Mouse (Mus musculus) limb, embryonic 14.5 days (tissue): ENCODE measurements around the gene Glis2. TPM values are rescaled to one million over a fixed set of nuclear protein-coding genes. Genes with fewer than 3 reads are reported as not detected.
A peak's percentile ranks its signal among the peaks of the same experiment; 100 is the strongest.

Source experiments
- ATAC-seq: fragments of 200-750 bp; cut with Nextera tagmentation; 2 replicates; pipeline ENCODE4 v1.8.0; 2017; ENCODE audit warnings: low read depth, moderate number of reproducible peaks, moderate TSS enrichment; ENCODE audit not compliant: low FRiP score
- DNase-seq: peaks from one replicate; pipeline ENCODE4 v3.0.0-alpha.2; 2015; ENCODE audit warnings: low spot score
- H3K27ac ChIP-seq: fragments of 300-500 bp; sonication (generic); replicated peaks from 2 replicates; pipeline ENCODE4 v1.5.1; 2014; ENCODE audit warnings: low read depth, mild to moderate bottlenecking, low read length, moderate library complexity, mixed read lengths
- H3K27me3 ChIP-seq: fragments of 300-500 bp; sonication (generic); 2 replicates; pipeline ENCODE4 v1.6.1; 2014; ENCODE audit warnings: low read length, mixed read lengths; ENCODE audit not compliant: control insufficient read depth, insufficient read depth
- H3K36me3 ChIP-seq: fragments of 300-500 bp; sonication (generic); 2 replicates; pipeline ENCODE4 v1.6.1; 2014; ENCODE audit warnings: mild to moderate bottlenecking, low read length, moderate library complexity, mixed read lengths; ENCODE audit not compliant: control insufficient read depth, insufficient read depth
- H3K4me1 ChIP-seq: fragments of 300-500 bp; sonication (generic); 2 replicates; pipeline ENCODE4 v1.6.1; 2014; ENCODE audit warnings: antibody characterized with exemption, low read length, mixed read lengths; ENCODE audit not compliant: control insufficient read depth, insufficient read depth
- H3K4me2 ChIP-seq: fragments of 300-500 bp; sonication (generic); replicated peaks from 2 replicates; pipeline ENCODE4 v1.6.1; 2014; ENCODE audit warnings: low read depth, mild to moderate bottlenecking, low read length, moderate library complexity; ENCODE audit not compliant: severe bottlenecking
- H3K4me3 ChIP-seq: fragments of 300-500 bp; sonication (generic); replicated peaks from 2 replicates; pipeline ENCODE4 v1.5.1; 2014; ENCODE audit warnings: low read length
- H3K9ac ChIP-seq: fragments of 300-500 bp; sonication (generic); 2 replicates; pipeline ENCODE4 v1.6.1; 2014; ENCODE audit warnings: mild to moderate bottlenecking, low read depth, low read length, moderate library complexity; ENCODE audit not compliant: severe bottlenecking
- H3K9me3 ChIP-seq: fragments of 300-500 bp; sonication (generic); 2 replicates; pipeline ENCODE4 v1.6.1; 2016; ENCODE audit warnings: low read length; ENCODE audit not compliant: control insufficient read depth
- POLR2A ChIP-seq: fragments of 200-500 bp; IDR thresholded peaks from 2 replicates; pipeline ENCODE4 v1.8.0; 2012; ENCODE audit warnings: inconsistent platforms, mild to moderate bottlenecking, moderate library complexity, borderline replicate concordance; ENCODE audit not compliant: insufficient read depth, insufficient read length; ENCODE audit errors: extremely low read depth
- WGBS: fragments of 180-500 bp; shearing (Covaris S2); extraction: QIAGEN DNeasy Blood & Tissue Kit; methylation state at CpG from one replicate; pipeline ENCODE4 v1.1.7; 2014; 5-methylcytosine and 5-hydroxymethylcytosine counted together
- polyA plus RNA-seq, 2 experiments: library from polyadenylated mRNA; depleted of rRNA in 1 of 2; stranded (reverse) in 1 of 2; unstranded in 1 of 2; fragments of >200 nt; fragmentation: Nextera tagmentation in 1 of 2; extraction: Ambion mirVana in 1 of 2; gene quantifications; 2 replicates each; pipeline versions ENCODE4 v1.2.1 to v1.2.3; 2012 to 2014

The Glis2 gene
- polyA plus RNA-seq, 2 experiments = 45.9 to 83.8 TPM

- peaks cover 10% of the 10 kb centered on the region for H3K36me3 ChIP-seq
- 1% methylated on average over 44 of the region's 56 CpGs for WGBS
- peak within 1 kb of the TSS; percentile 86 for H3K9ac ChIP-seq
- H3K4me3 ChIP-seq = peak within 1 kb of the TSS; percentile 72
- ATAC-seq (peak; percentile 92), DNase-seq (peak; percentile 90)
- H3K27me3 ChIP-seq = no peaks in the 10 kb centered on the region
- peak within 1 kb of the TSS; percentile 87 for H3K27ac ChIP-seq
- H3K4me1 ChIP-seq = peaks cover 15% of the 10 kb centered on the region
- TF ChIP-seq POLR2A = 0 out of 2 replicates have a peak, but pooled peaks have one; percentile 23
- peak within 1 kb of the TSS; percentile 69 for H3K4me2 ChIP-seq
- no peaks in the 10 kb centered on the region for H3K9me3 ChIP-seq
These were observed 30.1 kb downstream of the Glis2 start, which contains the start of gene Pam16 for GRCm38 (mm10) chr16:4624481-4625110. Gene Pam16, minus strand, starts transcription at chr16:4624988.

- 69% methylated on average over 6 of the region's 6 CpGs for WGBS
- DNase-seq (no peak), ATAC-seq (no peak)
- Histone ChIP-seq H3K4me3 (no peak overlapping the region), H3K4me2 (no peak overlapping the region), H3K4me1 (peaks cover 15% of the 10 kb centered on the region), H3K9ac (no peak overlapping the region), H3K27me3 (no peaks in the 10 kb centered on the region), H3K9me3 (no peaks in the 10 kb centered on the region), H3K27ac (no peak overlapping the region), H3K36me3 (peaks cover 11% of the 10 kb centered on the region)
- no peak for TF ChIP-seq POLR2A
These were observed 32.6 kb downstream of the Glis2 start for GRCm38 (mm10) chr16:4627105-4627504.

- TF ChIP-seq POLR2A = no peak
- Histone ChIP-seq H3K4me2 (no peak overlapping the region), H3K36me3 (peaks cover 18% of the 10 kb centered on the region), H3K4me3 (no peak overlapping the region), H3K9ac (no peak overlapping the region), H3K9me3 (no peaks in the 10 kb centered on the region), H3K4me1 (peaks cover 5% of the 10 kb centered on the region), H3K27me3 (no peaks in the 10 kb centered on the region), H3K27ac (no peak overlapping the region)
- WGBS = 91% methylated on average over 9 of the region's 9 CpGs
- ATAC-seq (no peak), DNase-seq (no peak)
These were observed 34.4 kb downstream of the Glis2 start for GRCm38 (mm10) chr16:4628898-4629419.

- Histone ChIP-seq H3K36me3 (peaks cover 22% of the 10 kb centered on the region), H3K4me1 (peaks cover 2% of the 10 kb centered on the region; the same call in 1 of the 2 replicates), H3K27ac (no peak overlapping the region), H3K9ac (no peak overlapping the region), H3K4me2 (no peak overlapping the region), H3K4me3 (no peak overlapping the region), H3K9me3 (no peaks in the 10 kb centered on the region), H3K27me3 (no peaks in the 10 kb centered on the region)
- peak; percentile 53 for DNase-seq
- 19% methylated on average over 6 of the region's 6 CpGs for WGBS
- TF ChIP-seq POLR2A = no peak
- peak; percentile 48; the same call in 1 of the 2 replicates for ATAC-seq
These were observed 35.4 kb downstream of the Glis2 start for GRCm38 (mm10) chr16:4629950-4630349.

- Histone ChIP-seq H3K9ac (no peak overlapping the region), H3K36me3 (peaks cover 18% of the 10 kb centered on the region), H3K4me1 (no peaks in the 10 kb centered on the region), H3K4me3 (no peak overlapping the region), H3K27me3 (no peaks in the 10 kb centered on the region), H3K27ac (no peak overlapping the region), H3K4me2 (no peak overlapping the region), H3K9me3 (no peaks in the 10 kb centered on the region)
- TF ChIP-seq POLR2A = no peak
- DNase-seq = no peak
- peak; percentile 35; the same call in 1 of the 2 replicates for ATAC-seq
- 30% methylated on average over 7 of the region's 7 CpGs for WGBS
These were observed 37.5 kb downstream of the Glis2 start for GRCm38 (mm10) chr16:4632050-4632449.
